Mouse (Mus musculus): ENCODE results near the gene Brpf3. TPM values are rescaled to one million over a fixed set of nuclear protein-coding genes. Genes with fewer than 3 reads are reported as not detected.
A peak's percentile ranks its signal among the peaks of the same experiment; 100 is the strongest.
"Not testable (repeated sequence)": the region's sequence is repeated elsewhere in the genome, so short reads cannot be mapped to it uniquely, and the experiment has no call there.

Gene Brpf3
- total and polyA plus RNA-seq, 3 experiments = 3.4 to 87.3 (median 30.9) TPM

DNA sequence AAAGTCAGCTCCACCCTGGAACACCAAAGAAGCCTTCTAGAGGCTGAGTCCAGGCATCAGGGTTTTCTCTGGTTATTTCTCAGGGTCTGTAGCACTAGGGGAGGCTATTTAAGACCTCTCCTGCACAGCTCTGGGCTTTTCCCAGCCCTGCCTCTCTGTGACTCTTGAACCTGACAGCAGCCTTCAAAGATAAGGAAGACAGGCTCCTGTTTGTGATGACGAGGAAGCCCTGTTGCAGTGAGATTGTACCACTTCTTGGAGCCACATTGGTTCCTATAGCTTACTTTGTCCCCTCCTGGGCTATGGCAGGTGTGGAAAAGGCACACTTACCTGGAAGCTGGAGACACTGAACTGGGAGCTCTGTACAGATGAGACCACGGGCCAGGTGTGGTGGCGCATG lies 32.0 kb downstream of the Brpf3 start:
- H3K36me3 ChIP-seq (replicated peaks) = peaks cover 96% of the 10 kb centered on the region
- no peaks in the 10 kb centered on the region for H3K27me3 ChIP-seq (ENCODE audit: insufficient read depth, low read length)
- H3K4me3 ChIP-seq (ENCODE audit: low read depth, low read length) = no peak overlapping the region
- ATAC-seq (ENCODE audit: extremely low read depth, insufficient number of reproducible peaks, low FRiP score, poor library complexity, severe bottlenecking) (no peak), DNase-seq (ENCODE audit: low spot score) (no peak)
- no peak for TF ChIP-seq POLR2AphosphoS5 (IDR thresholded peaks at IDR 0.05; ENCODE audit: insufficient replicate concordance, low read depth, low read length)
- peak; percentile 24; the same call in 1 of the 2 replicates for TF ChIP-seq TAL1 (conservative IDR thresholded peaks at IDR 0.05; ENCODE audit: low read depth, low read length)
- TF ChIP-seq GATA2 (IDR thresholded peaks at IDR 0.05; ENCODE audit: borderline replicate concordance, low read depth, low read length) = no peak
- no peak for TF ChIP-seq GATA1 (IDR thresholded peaks at IDR 0.05; ENCODE audit: borderline replicate concordance, low read length)
- peaks cover 24% of the 10 kb centered on the region for H3K4me1 ChIP-seq (ENCODE audit: insufficient read depth, low read depth, low read length)
- H3K9me3 ChIP-seq (replicated peaks) = no peaks in the 10 kb centered on the region

DNA sequence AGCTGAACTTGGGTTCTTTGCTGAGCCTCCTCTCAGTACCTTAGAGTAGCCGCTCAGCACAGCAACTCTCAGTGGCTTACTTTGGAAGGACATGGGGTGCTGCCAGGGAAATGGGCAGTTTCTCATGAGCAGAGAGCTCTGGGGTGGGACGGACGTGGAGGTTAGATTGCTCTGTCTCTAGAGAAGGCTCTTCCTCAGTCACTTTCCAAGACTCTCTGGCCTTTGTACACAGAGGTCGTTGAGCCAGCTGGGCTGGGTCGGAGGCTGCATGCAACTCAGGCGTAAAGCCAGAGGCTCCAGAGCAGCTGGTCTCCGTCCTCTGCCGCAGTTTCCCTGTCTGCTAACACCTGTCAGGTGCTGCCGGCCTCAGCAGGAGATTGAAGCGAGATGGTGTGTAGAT lies 33.8 kb downstream of the Brpf3 start:
- Histone ChIP-seq H3K9me3 (replicated peaks) (no peaks in the 10 kb centered on the region), H3K4me3 (ENCODE audit: low read depth, low read length) (no peak overlapping the region), H3K4me1 (ENCODE audit: insufficient read depth, low read depth, low read length) (peaks cover 16% of the 10 kb centered on the region), H3K36me3 (replicated peaks) (peaks cover 91% of the 10 kb centered on the region), H3K27me3 (ENCODE audit: insufficient read depth, low read length) (no peaks in the 10 kb centered on the region)
- ATAC-seq (ENCODE audit: extremely low read depth, insufficient number of reproducible peaks, low FRiP score, poor library complexity, severe bottlenecking) (no peak), DNase-seq (ENCODE audit: low spot score) (no peak)
- TF ChIP-seq GATA2 (IDR thresholded peaks at IDR 0.05; ENCODE audit: borderline replicate concordance, low read depth, low read length) (no peak), POLR2AphosphoS5 (IDR thresholded peaks at IDR 0.05; ENCODE audit: insufficient replicate concordance, low read depth, low read length) (no peak), CTCF (IDR thresholded peaks at IDR 0.05; ENCODE audit: low read depth, low read length) (no peak), TAL1 (conservative IDR thresholded peaks at IDR 0.05; ENCODE audit: low read depth, low read length) (no peak), GATA1 (IDR thresholded peaks at IDR 0.05; ENCODE audit: borderline replicate concordance, low read length) (no peak)

DNA sequence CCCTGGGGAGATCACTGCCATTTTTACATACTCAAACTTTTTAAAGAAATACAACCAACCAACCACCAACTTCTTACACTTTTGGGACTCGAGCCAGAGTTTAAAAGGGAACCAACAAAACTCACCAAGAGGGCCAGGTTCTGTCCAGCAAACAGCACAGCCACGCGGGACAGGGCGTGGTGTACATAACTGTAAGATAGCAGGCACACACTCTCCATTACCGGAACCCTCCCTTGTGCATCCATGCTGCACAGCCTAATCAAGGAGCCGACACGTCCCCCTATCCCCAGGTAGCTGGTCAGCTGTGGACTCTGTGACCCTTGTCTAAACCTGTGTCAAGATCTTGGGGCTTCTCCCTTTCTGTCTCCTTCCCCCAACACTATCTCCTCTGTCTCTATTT lies 37.0 kb downstream of the Brpf3 start:
- ATAC-seq (ENCODE audit: extremely low read depth, insufficient number of reproducible peaks, low FRiP score, poor library complexity, severe bottlenecking) = no peak

GRCm38 (mm10) chr17:28841947-28842346 lies 41.1 kb downstream of the Brpf3 start:
- H3K4me3 ChIP-seq (ENCODE audit: low read depth, low read length); DNase-seq (ENCODE audit: low spot score); H3K9me3 ChIP-seq (replicated peaks); H3K27me3 ChIP-seq (ENCODE audit: insufficient read depth, low read length); ATAC-seq (ENCODE audit: extremely low read depth, insufficient number of reproducible peaks, low FRiP score, poor library complexity, severe bottlenecking): not testable (repeated sequence)
- H3K4me1 ChIP-seq (ENCODE audit: insufficient read depth, low read depth, low read length) = peaks cover 15% of the 10 kb centered on the region
- peaks cover 22% of the 10 kb centered on the region for H3K36me3 ChIP-seq (replicated peaks)

More for the DNA sequence above, 37.0 kb downstream of the Brpf3 start:
- peaks cover 8% of the 10 kb centered on the region; the same call in 1 of the 2 replicates for H3K4me1 ChIP-seq (ENCODE audit: insufficient read depth, low read depth, low read length)
- H3K9me3 ChIP-seq (replicated peaks) = no peaks in the 10 kb centered on the region
- TF ChIP-seq GATA2 (IDR thresholded peaks at IDR 0.05; ENCODE audit: borderline replicate concordance, low read depth, low read length) (no peak), CTCF (IDR thresholded peaks at IDR 0.05; ENCODE audit: low read depth, low read length) (no peak)
- peaks cover 59% of the 10 kb centered on the region for H3K36me3 ChIP-seq (replicated peaks)
- no peak overlapping the region for H3K4me3 ChIP-seq (ENCODE audit: low read depth, low read length)
- H3K27me3 ChIP-seq (ENCODE audit: insufficient read depth, low read length) = no peaks in the 10 kb centered on the region
- no peak for DNase-seq (ENCODE audit: low spot score)

DNA sequence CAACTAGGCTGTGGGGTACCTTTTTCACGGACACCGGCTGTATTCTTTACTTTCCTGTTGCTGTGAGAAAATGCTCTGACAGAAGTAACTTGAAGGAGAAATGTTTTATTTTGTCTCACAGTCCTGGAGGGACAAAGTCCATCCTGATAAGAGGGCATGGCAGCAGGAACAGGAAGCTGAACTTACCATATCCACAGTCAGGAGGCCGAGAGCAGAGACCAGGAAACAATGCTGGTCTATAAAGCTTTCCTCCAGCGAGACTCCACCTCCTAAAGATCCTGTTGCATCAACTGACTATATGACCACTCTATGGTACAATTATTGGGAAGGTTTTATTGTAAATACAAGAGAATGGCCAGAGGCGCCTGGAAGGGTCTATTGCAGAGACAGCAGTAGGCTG lies 42.8 kb downstream of the Brpf3 start:
- TF ChIP-seq CTCF (IDR thresholded peaks at IDR 0.05; ENCODE audit: low read depth, low read length) (no peak), TAL1 (conservative IDR thresholded peaks at IDR 0.05; ENCODE audit: low read depth, low read length) (no peak), POLR2AphosphoS5 (IDR thresholded peaks at IDR 0.05; ENCODE audit: insufficient replicate concordance, low read depth, low read length) (no peak), GATA2 (IDR thresholded peaks at IDR 0.05; ENCODE audit: borderline replicate concordance, low read depth, low read length) (no peak), GATA1 (IDR thresholded peaks at IDR 0.05; ENCODE audit: borderline replicate concordance, low read length) (no peak)
- H3K27me3 ChIP-seq (ENCODE audit: insufficient read depth, low read length) = no peaks in the 10 kb centered on the region
- peaks cover 5% of the 10 kb centered on the region for H3K36me3 ChIP-seq (replicated peaks)
- H3K4me1 ChIP-seq (ENCODE audit: insufficient read depth, low read depth, low read length) = peaks cover 26% of the 10 kb centered on the region
- H3K9me3 ChIP-seq (replicated peaks) = no peaks in the 10 kb centered on the region
- ATAC-seq (ENCODE audit: extremely low read depth, insufficient number of reproducible peaks, low FRiP score, poor library complexity, severe bottlenecking) (no peak), DNase-seq (ENCODE audit: low spot score) (no peak)
- no peak overlapping the region for H3K4me3 ChIP-seq (ENCODE audit: low read depth, low read length)

GRCm38 (mm10) chr17:28846974-28847617 lies 46.2 kb downstream of the Brpf3 start:
- no peak for TF ChIP-seq CTCF (IDR thresholded peaks at IDR 0.05; ENCODE audit: low read depth, low read length)
- no peak for TF ChIP-seq GATA2 (IDR thresholded peaks at IDR 0.05; ENCODE audit: borderline replicate concordance, low read depth, low read length)
- no peak for TF ChIP-seq POLR2AphosphoS5 (IDR thresholded peaks at IDR 0.05; ENCODE audit: insufficient replicate concordance, low read depth, low read length)
- no peak for TF ChIP-seq GATA1 (IDR thresholded peaks at IDR 0.05; ENCODE audit: borderline replicate concordance, low read length)
- 0 out of 2 replicates have a peak, but pooled peaks have one; percentile 7 for TF ChIP-seq TAL1 (conservative IDR thresholded peaks at IDR 0.05; ENCODE audit: low read depth, low read length)
- Histone ChIP-seq H3K4me1 (ENCODE audit: insufficient read depth, low read depth, low read length) (peaks cover 26% of the 10 kb centered on the region), H3K36me3 (replicated peaks) (no peaks in the 10 kb centered on the region), H3K4me3 (ENCODE audit: low read depth, low read length) (peak overlapping the region; percentile 28; the same call in 1 of the 2 replicates), H3K9me3 (replicated peaks) (no peaks in the 10 kb centered on the region), H3K27me3 (ENCODE audit: insufficient read depth, low read length) (peaks cover 7% of the 10 kb centered on the region; the same call in 1 of the 2 replicates)
- ATAC-seq (ENCODE audit: extremely low read depth, insufficient number of reproducible peaks, low FRiP score, poor library complexity, severe bottlenecking) = peak; percentile 45; the same call in 1 of the 2 replicates
- DNase-seq (ENCODE audit: low spot score) = peak; percentile 54
